Mouse (Mus musculus): ENCODE measurements around the gene Pcolce.

DNA sequence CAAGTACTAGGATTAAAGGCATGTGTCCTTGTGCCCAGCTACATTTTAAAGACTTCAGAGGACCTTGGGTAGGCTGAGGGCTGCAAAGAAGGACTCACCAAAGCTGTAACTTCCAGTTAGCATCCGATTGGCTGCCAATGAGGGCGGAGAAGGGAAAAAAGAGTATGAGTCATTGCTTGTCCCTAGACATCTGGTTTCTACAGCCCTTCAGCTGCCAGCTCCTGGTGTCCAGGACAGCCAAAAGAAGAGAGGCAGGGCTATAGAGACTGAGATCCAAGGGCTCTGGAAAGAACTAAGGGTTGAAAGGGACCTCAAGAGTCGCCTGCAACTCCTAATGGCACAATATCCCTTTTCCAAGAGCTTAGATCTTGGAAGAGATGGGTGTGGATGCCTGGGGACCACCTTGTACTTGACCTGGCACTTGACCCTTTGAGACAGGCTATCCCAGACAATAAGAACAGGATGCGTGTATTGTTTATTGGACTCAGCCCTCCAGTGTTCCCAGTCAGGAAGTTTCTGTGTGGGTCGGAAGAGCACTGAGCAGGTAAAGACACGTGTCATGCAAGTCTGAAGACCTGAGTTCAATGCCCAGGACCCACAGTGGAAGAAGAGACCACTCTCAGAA, 46.6 kb upstream of the Pcolce start:
- TF ChIP-seq CTCF (conservative IDR thresholded peaks at IDR 0.05; ENCODE audit: low read length) (no peak), POU5F1 (IDR thresholded peaks at IDR 0.05; ENCODE audit: borderline replicate concordance, low read length) (no peak), NANOG (IDR thresholded peaks at IDR 0.05; ENCODE audit: borderline replicate concordance, low read length) (no peak)
